In genomic region chr2:29787937-29788681, GRCm38 (mm10) we compare ENCODE assay signal across 8 mouse cellular contexts. TPM values are rescaled to one million over a fixed set of nuclear protein-coding genes. Genes with fewer than 3 reads are reported as not detected.
DNase-seq lines count a peak whose midpoint lies in the region; ATAC-seq and TF ChIP-seq lines count a peak whose summit lies in the region.

Gene Trub2 (minus strand): TSS chr2:29788502.

- WGBS in forebrain, embryonic 14.5 days: under 1% methylated on average over 45 of the region's 45 CpGs
- under 1% methylated on average over 45 of the region's 45 CpGs for WGBS in liver, postnatal 0 days (ENCODE audit: insufficient replicate concordance)
- WGBS in neural tube, embryonic 14.5 days: under 1% methylated on average over 45 of the region's 45 CpGs

- no peaks in the 10 kb centered on the region for H3K27me3 ChIP-seq in forebrain, embryonic 14.5 days (replicated peaks; ENCODE audit: control insufficient read depth, insufficient read depth, low read length)
- H3K27me3 ChIP-seq in liver, postnatal 0 days (ENCODE audit: insufficient read depth, low read length): no peaks in the 10 kb centered on the region
- H3K27me3 ChIP-seq in neural tube, embryonic 14.5 days (ENCODE audit: control insufficient read depth, insufficient read depth, low read length): no peaks in the 10 kb centered on the region
- no peaks in the 10 kb centered on the region for H3K27me3 ChIP-seq in testis, adult 2 months (ENCODE audit: control insufficient read depth, insufficient read depth, low read length)

- TF ChIP-seq POLR2A in testis, adult 2 months (IDR thresholded peaks at IDR 0.05; ENCODE audit: control insufficient read depth, low read depth, low read length): peak; percentile 79

- TF ChIP-seq EP300 in liver, postnatal 0 days (IDR thresholded peaks at IDR 0.05; ENCODE audit: low read depth): no peak

- H3K4me3 ChIP-seq in ES-E14 (ENCODE audit: insufficient read depth in 1 of 2, low read depth in 1 of 2, low read length in 2 of 2, poor library complexity in 1 of 2, severe bottlenecking in 1 of 2): peak within 1 kb of the TSS; percentile 87 to 100
- H3K4me3 ChIP-seq in forebrain, embryonic 14.5 days (ENCODE audit: low read depth, low read length): peak within 1 kb of the TSS; percentile 69
- peak within 1 kb of the TSS; percentile 81 for H3K4me3 ChIP-seq in liver, postnatal 0 days (ENCODE audit: low read depth, low read length)
- H3K4me3 ChIP-seq in neural tube, embryonic 14.5 days (ENCODE audit: low read depth, low read length): peak within 1 kb of the TSS; percentile 69
- H3K4me3 ChIP-seq in testis, adult 2 months (ENCODE audit: control insufficient read depth, low read depth, low read length): peak within 1 kb of the TSS; percentile 96

- H3K4me2 ChIP-seq in forebrain, embryonic 14.5 days (ENCODE audit: low read length): peak within 1 kb of the TSS; percentile 86
- H3K4me2 ChIP-seq in liver, postnatal 0 days (ENCODE audit: low read depth, low read length): peak within 1 kb of the TSS; percentile 98
- H3K4me2 ChIP-seq in neural tube, embryonic 14.5 days (ENCODE audit: low read depth, low read length): peak within 1 kb of the TSS; percentile 89

- H3K4me1 ChIP-seq in ES-E14 (ENCODE audit: control insufficient read depth in 2 of 2, insufficient read depth in 2 of 2, low read length in 2 of 2, poor library complexity in 1 of 2): peaks cover 0 to 4% of the 10 kb centered on the region in 2 experiments; a peak in 1 of 4 replicates
- peaks cover 12% of the 10 kb centered on the region for H3K4me1 ChIP-seq in forebrain, embryonic 14.5 days (ENCODE audit: control insufficient read depth, insufficient read depth, low read length)
- peaks cover 10% of the 10 kb centered on the region for H3K4me1 ChIP-seq in liver, postnatal 0 days (ENCODE audit: insufficient read depth)
- peaks cover 7% of the 10 kb centered on the region; the same call in 1 of the 2 replicates for H3K4me1 ChIP-seq in neural tube, embryonic 14.5 days (ENCODE audit: control insufficient read depth, insufficient read depth, low read length)
- peaks cover 4% of the 10 kb centered on the region; the same call in 1 of the 2 replicates for H3K4me1 ChIP-seq in testis, adult 2 months (ENCODE audit: control insufficient read depth, insufficient read depth, low read length)

- in situ Hi-C loops in ES-E14 (cut with MboI; ENCODE audit: low sequenced_read_pairs in 2 of 2, unreplicated experiment in 2 of 2): no loop called here

- peak; percentile 91 for ATAC-seq in forebrain, embryonic 14.5 days
- peak; percentile 94 for ATAC-seq in liver, postnatal 0 days
- ATAC-seq in neural tube, embryonic 14.5 days (ENCODE audit: low read depth): peak; percentile 93

- peak within 1 kb of the TSS; percentile 63 for H3K27ac ChIP-seq in ES-E14 (ENCODE audit: insufficient read depth, low read depth, low read length, poor library complexity, severe bottlenecking)
- peak within 1 kb of the TSS; percentile 49; the same call in 1 of the 2 replicates for H3K27ac ChIP-seq in forebrain, embryonic 14.5 days (ENCODE audit: low read depth, low read length)
- H3K27ac ChIP-seq in liver, postnatal 0 days (ENCODE audit: low read depth): peak within 1 kb of the TSS; percentile 88
- H3K27ac ChIP-seq in neural tube, embryonic 14.5 days (ENCODE audit: low read depth, low read length): peak within 1 kb of the TSS; percentile 35; the same call in 1 of the 2 replicates
- H3K27ac ChIP-seq in testis, adult 2 months (ENCODE audit: control insufficient read depth, insufficient read depth, low read depth, low read length): peak within 1 kb of the TSS; percentile 84

- H3K36me3 ChIP-seq in ES-E14 (ENCODE audit: control insufficient read depth, insufficient read depth, low read length, poor library complexity, severe bottlenecking): peaks cover 34% of the 10 kb centered on the region
- peaks cover 65% of the 10 kb centered on the region for H3K36me3 ChIP-seq in forebrain, embryonic 14.5 days (ENCODE audit: control insufficient read depth, insufficient read depth, low read length)
- H3K36me3 ChIP-seq in liver, postnatal 0 days (replicated peaks; ENCODE audit: insufficient read depth, low read length): peaks cover 19% of the 10 kb centered on the region
- H3K36me3 ChIP-seq in neural tube, embryonic 14.5 days (ENCODE audit: control insufficient read depth, insufficient read depth, low read length): peaks cover 25% of the 10 kb centered on the region
- H3K36me3 ChIP-seq in testis, adult 2 months (ENCODE audit: control insufficient read depth, insufficient read depth, low read length): peaks cover 5% of the 10 kb centered on the region

- no peaks in the 10 kb centered on the region for H3K9me3 ChIP-seq in ES-E14 (ENCODE audit: control insufficient read depth, insufficient read depth, low read depth, low read length)
- no peaks in the 10 kb centered on the region for H3K9me3 ChIP-seq in forebrain, embryonic 14.5 days (replicated peaks; ENCODE audit: control insufficient read depth, low read length)
- H3K9me3 ChIP-seq in liver, postnatal 0 days (ENCODE audit: low read length): no peaks in the 10 kb centered on the region
- no peaks in the 10 kb centered on the region for H3K9me3 ChIP-seq in neural tube, embryonic 14.5 days (ENCODE audit: control insufficient read depth, low read length)

- intact Hi-C loops in heart, postnatal 10 days (cut with DNase I): no loop called here

- peak; percentile 64 for DNase-seq in ES-E14 (ENCODE audit: low read depth, low spot score)
- DNase-seq in cerebellum, adult 11 months: peak; percentile 75
- DNase-seq in forebrain, embryonic 14.5 days (ENCODE audit: low spot score): peak; percentile 85
- DNase-seq in heart, postnatal 10 days: peak; percentile 87 to 89
- DNase-seq in layer of hippocampus, adult 11-12 months (ENCODE audit: low spot score): peak; percentile 83
- DNase-seq in liver, postnatal 0 days: peak; percentile 89

- peak within 1 kb of the TSS; percentile 91 for H3K9ac ChIP-seq in ES-E14 (ENCODE audit: insufficient read depth, low read depth, low read length, poor library complexity, severe bottlenecking)
- peak within 1 kb of the TSS; percentile 85 for H3K9ac ChIP-seq in forebrain, embryonic 14.5 days (ENCODE audit: low read length)
- H3K9ac ChIP-seq in liver, postnatal 0 days (replicated peaks): peak within 1 kb of the TSS; percentile 74
- peak within 1 kb of the TSS; percentile 60 for H3K9ac ChIP-seq in neural tube, embryonic 14.5 days (replicated peaks; ENCODE audit: low read depth, low read length)

- TF ChIP-seq CTCF in liver, postnatal 0 days (IDR thresholded peaks at IDR 0.05; ENCODE audit: low read depth): no peak
- TF ChIP-seq CTCF in testis, adult 2 months (IDR thresholded peaks at IDR 0.05; ENCODE audit: control insufficient read depth, insufficient read depth, insufficient replicate concordance, low read depth, low read length): no peak

TF ChIP-seq in ES-E14, 5 proteins besides CTCF, POLR2A, EP300 and RAD21:
- TF ChIP-seq HCFC1 (IDR thresholded peaks at IDR 0.05; ENCODE audit: borderline replicate concordance, insufficient read depth, low read length) (no peak), MAFK (IDR thresholded peaks at IDR 0.05; ENCODE audit: insufficient read depth, low read depth, low read length) (no peak), ZC3H11A (IDR thresholded peaks at IDR 0.05; ENCODE audit: borderline replicate concordance, low read depth, low read length) (no peak), CHD2 (IDR thresholded peaks at IDR 0.05; ENCODE audit: low read depth, low read length) (no peak), ZNF384 (IDR thresholded peaks at IDR 0.05; ENCODE audit: low read depth, low read length) (no peak)
TF ChIP-seq in ES-E14: peak in this region for 0.

RNA-seq across cellular contexts. Expression of gene Trub2, which starts in this region (rescaled TPM):
- 78.5 and 108 TPM in 2 replicates for total RNA-seq in ES-E14 (2012; rRNA removed)
- polyA plus RNA-seq in forebrain, embryonic 14.5 days (2014; fragmentation: Nextera tagmentation; extraction: Ambion mirVana): 26.8 and 31.1 TPM in 2 replicates
- 10 to 100 TPM; 37.2 to 37.4 TPM for total RNA-seq in heart, postnatal 10 days (2021)
- 7.1 and 7.9 TPM in 2 replicates for polyA plus RNA-seq in liver, postnatal 0 days (2015; fragmentation: Nextera tagmentation; extraction: Ambion mirVana)
- polyA plus RNA-seq in neural tube, embryonic 14.5 days (2014; fragmentation: Nextera tagmentation; extraction: Ambion mirVana): 27.1 and 29.3 TPM in 2 replicates
- polyA plus RNA-seq in testis, adult 2 months (2012; rRNA removed): 12.4 and 16.8 TPM in 2 replicates

Comparison
In these comparisons a context has a peak if more than half of its experiments do, and no peak if none do; other contexts are left out.
1. Peak in every context shown above with its lines: DNase-seq, ATAC-seq, H3K4me3 ChIP-seq and H3K27ac ChIP-seq.
2. H3K27ac ChIP-seq: peak in every context shown above with its lines; median percentile 88 in liver, postnatal 0 days; 84 in testis, adult 2 months; 63 in ES-E14; 49 in forebrain, embryonic 14.5 days; 35 in neural tube, embryonic 14.5 days.